8 mouse cellular contexts compared by ENCODE assay signal in genomic region chr5:140771612-140772011, GRCm38 (mm10). TPM values are rescaled to one million over a fixed set of nuclear protein-coding genes. Genes with fewer than 3 reads are reported as not detected.
DNase-seq lines count a peak whose midpoint lies in the region; ATAC-seq and TF ChIP-seq lines count a peak whose summit lies in the region.

No protein-coding gene starts in this region.

- H3K36me3 ChIP-seq in kidney, postnatal 0 days (ENCODE audit: insufficient read depth, low read length), result 0 out of 2 replicates have a peak, but pooled peaks cover 11% of the 10 kb centered on the region
- H3K36me3 ChIP-seq in hindbrain, embryonic 14.5 days (replicated peaks; ENCODE audit: control insufficient read depth, insufficient read depth), result no peaks in the 10 kb centered on the region
- H3K36me3 ChIP-seq in midbrain, embryonic 12.5 days, result no peaks in the 10 kb centered on the region

- no peak overlapping the region for H3K4me3 ChIP-seq in kidney, postnatal 0 days (replicated peaks; ENCODE audit: low read depth, low read length)
- no peak overlapping the region for H3K4me3 ChIP-seq in brown adipose tissue, adult 24 weeks (ENCODE audit: insufficient read depth, low read depth, low read length)
- no peak overlapping the region for H3K4me3 ChIP-seq in hindbrain, embryonic 14.5 days (replicated peaks; ENCODE audit: low read length)
- no peak overlapping the region for H3K4me3 ChIP-seq in midbrain, embryonic 12.5 days

- ATAC-seq in kidney, postnatal 0 days (replicated peaks; ENCODE audit: low FRiP score, low read depth), result no peak
- no peak for ATAC-seq in hindbrain, embryonic 14.5 days (ENCODE audit: low FRiP score)
- no peak for ATAC-seq in midbrain, embryonic 12.5 days (ENCODE audit: low FRiP score, low read depth)

- H3K4me1 ChIP-seq in kidney, postnatal 0 days (replicated peaks; ENCODE audit: insufficient read depth, low read length), result peaks cover 33% of the 10 kb centered on the region
- peaks cover 26% of the 10 kb centered on the region for H3K4me1 ChIP-seq in brown adipose tissue, adult 24 weeks (ENCODE audit: control insufficient read depth, insufficient read depth, insufficient read length, low read length)
- peaks cover 41% of the 10 kb centered on the region for H3K4me1 ChIP-seq in hindbrain, embryonic 14.5 days (replicated peaks; ENCODE audit: control insufficient read depth, insufficient read depth, low read length)
- H3K4me1 ChIP-seq in midbrain, embryonic 12.5 days, result peaks cover 42% of the 10 kb centered on the region

- no peaks in the 10 kb centered on the region for H3K27me3 ChIP-seq in kidney, postnatal 0 days (ENCODE audit: insufficient read depth, low read length)
- H3K27me3 ChIP-seq in hindbrain, embryonic 14.5 days (ENCODE audit: control insufficient read depth, insufficient read depth, low read length), result no peaks in the 10 kb centered on the region
- no peaks in the 10 kb centered on the region for H3K27me3 ChIP-seq in midbrain, embryonic 12.5 days

- no peaks in the 10 kb centered on the region for H3K9me3 ChIP-seq in kidney, postnatal 0 days (replicated peaks; ENCODE audit: low read length)
- H3K9me3 ChIP-seq in hindbrain, embryonic 14.5 days (ENCODE audit: control insufficient read depth, low read length), result no peaks in the 10 kb centered on the region
- H3K9me3 ChIP-seq in midbrain, embryonic 12.5 days, result no peaks in the 10 kb centered on the region

- H3K27ac ChIP-seq in kidney, postnatal 0 days, result peak overlapping the region; percentile 66
- peak overlapping the region; percentile 86 for H3K27ac ChIP-seq in brown adipose tissue, adult 24 weeks (replicated peaks; ENCODE audit: low read depth, low read length)
- H3K27ac ChIP-seq in hindbrain, embryonic 14.5 days, result peak overlapping the region; percentile 66
- peak overlapping the region; percentile 73 for H3K27ac ChIP-seq in midbrain, embryonic 12.5 days (replicated peaks)

- H3K4me2 ChIP-seq in kidney, postnatal 0 days (ENCODE audit: low read length), result no peak overlapping the region
- H3K4me2 ChIP-seq in hindbrain, embryonic 14.5 days (replicated peaks), result no peak overlapping the region
- no peak overlapping the region for H3K4me2 ChIP-seq in midbrain, embryonic 12.5 days (replicated peaks)

- TF ChIP-seq CTCF in kidney, postnatal 0 days (IDR thresholded peaks at IDR 0.05; ENCODE audit: low read depth), result no peak

- H3K9ac ChIP-seq in kidney, postnatal 0 days (ENCODE audit: low read depth, low read length), result 0 out of 2 replicates have a peak overlapping the region, but pooled peaks have one; percentile 23
- H3K9ac ChIP-seq in hindbrain, embryonic 14.5 days, result no peak overlapping the region
- 0 out of 2 replicates have a peak overlapping the region, but pooled peaks have one; percentile 15 for H3K9ac ChIP-seq in midbrain, embryonic 12.5 days (replicated peaks)

- 23% methylated on average over 6 of the region's 6 CpGs for WGBS in kidney, postnatal 0 days
- 48% methylated on average over 6 of the region's 6 CpGs for WGBS in hindbrain, embryonic 14.5 days
- WGBS in midbrain, embryonic 12.5 days, result 58% methylated on average over 6 of the region's 6 CpGs

- DNase-seq in kidney, postnatal 0 days (ENCODE audit: low spot score), result peak; percentile 77
- DNase-seq in kidney, adult 18-20 months, result no peak
- DNase-seq in hindbrain, embryonic 14.5 days (ENCODE audit: low spot score), result no peak
- DNase-seq in cerebellum, adult 11 months, result no peak
- no peak for DNase-seq in urinary bladder, adult 18-20 months (ENCODE audit: low spot score in 2 of 2)
- DNase-seq in adrenal gland, postnatal 36 days, result no peak

RNA-seq across cellular contexts. Expression of gene Amz1, which starts 47.7 kb away (rescaled TPM):
- 1.8 and 2.0 TPM in 2 replicates for polyA plus RNA-seq in kidney, postnatal 0 days (2015; fragmentation: Nextera tagmentation; extraction: Ambion mirVana)
- 0.63 TPM in 1 of 2 replicates, not detected in the other for polyA plus RNA-seq in brown adipose tissue, adult 24 weeks (2012; ENCODE audit: insufficient read depth, insufficient read length, missing spikeins)
- 3.7 and 3.9 TPM in 2 replicates for polyA plus RNA-seq in hindbrain, embryonic 14.5 days (2014; fragmentation: Nextera tagmentation; extraction: Ambion mirVana)
- 1.1 and 1.3 TPM in 2 replicates for polyA plus RNA-seq in midbrain, embryonic 12.5 days (2016; fragmentation: Nextera tagmentation; extraction: Ambion mirVana)
- under 1 TPM; 0.50 to 0.66 TPM for total RNA-seq in adrenal gland, postnatal 36 days (2021)

RNA-seq across cellular contexts. Expression of gene Gna12, which starts 58.6 kb away (rescaled TPM):
- polyA plus RNA-seq in kidney, postnatal 0 days (2015; fragmentation: Nextera tagmentation; extraction: Ambion mirVana), result 28.1 and 48.8 TPM in 2 replicates
- polyA plus RNA-seq in brown adipose tissue, adult 24 weeks (2012; ENCODE audit: insufficient read depth, insufficient read length, missing spikeins), result 44.5 and 61.4 TPM in 2 replicates
- polyA plus RNA-seq in hindbrain, embryonic 14.5 days (2014; fragmentation: Nextera tagmentation; extraction: Ambion mirVana), result 23.8 and 25.0 TPM in 2 replicates
- 22.3 and 24.4 TPM in 2 replicates for polyA plus RNA-seq in midbrain, embryonic 12.5 days (2016; fragmentation: Nextera tagmentation; extraction: Ambion mirVana)
- 100 to 1,000 TPM; 119 to 155 TPM for total RNA-seq in adrenal gland, postnatal 36 days (2021)
